Mouse (Mus musculus) liver, adult (tissue): ENCODE data around the gene Smim4.

ENCODE experiments used
- GATA4 ChIP-seq: IDR thresholded peaks from 2 replicates; pipeline ENCODE4 v1.6.1; 2014; ENCODE audit warnings: mild to moderate bottlenecking, low read length; ENCODE audit not compliant: insufficient replicate concordance

Gene Smim4

GRCm38 (mm10) chr14:31105156-31105555 lies 23.6 kb downstream of the Smim4 start:
- no peak for TF ChIP-seq GATA4

- no peak for TF ChIP-seq GATA4
These were observed 38.8 kb downstream of the Smim4 start for GRCm38 (mm10) chr14:31089918-31090317.

- TF ChIP-seq GATA4 = no peak
These were observed 40.2 kb downstream of the Smim4 start for GRCm38 (mm10) chr14:31088515-31088914.

GRCm38 (mm10) chr14:31087433-31087832 lies 41.3 kb downstream of the Smim4 start:
- no peak for TF ChIP-seq GATA4

GRCm38 (mm10) chr14:31081147-31081546 lies 47.6 kb downstream of the Smim4 start:
- no peak for TF ChIP-seq GATA4

GRCm38 (mm10) chr14:31079313-31080028 lies 49.3 kb downstream of the Smim4 start:
- no peak for TF ChIP-seq GATA4

- TF ChIP-seq GATA4 = no peak
These were observed 50.1 kb downstream of the Smim4 start for GRCm38 (mm10) chr14:31078597-31079208.

- no peak for TF ChIP-seq GATA4
These were observed 59.5 kb downstream of the Smim4 start for GRCm38 (mm10) chr14:31069086-31069733.

- no peak for TF ChIP-seq GATA4
These were observed 66.5 kb downstream of the Smim4 start for GRCm38 (mm10) chr14:31062277-31062676.

GRCm38 (mm10) chr14:31045817-31046216 lies 82.9 kb downstream of the Smim4 start:
- TF ChIP-seq GATA4 = no peak

GRCm38 (mm10) chr14:31045296-31045695 lies 83.5 kb downstream of the Smim4 start:
- TF ChIP-seq GATA4 = no peak
